Mouse (Mus musculus) embryonic facial prominence, embryonic 14.5 days (tissue): ENCODE data around the gene Mboat1. TPM values are rescaled to one million over a fixed set of nuclear protein-coding genes. Genes with fewer than 3 reads are reported as not detected.

ENCODE experiments used
- ATAC-seq: fragments of 200-750 bp; cut with Nextera tagmentation; 2 replicates; pipeline ENCODE4 v1.8.0; 2017; ENCODE audit warnings: low read depth, moderate number of reproducible peaks, moderate TSS enrichment
- DNase-seq: peaks from one replicate; pipeline ENCODE4 v3.0.0-alpha.2; 2015; ENCODE audit warnings: low spot score
- H3K27ac ChIP-seq: fragments of 300-500 bp; sonication (generic); replicated peaks from 2 replicates; pipeline ENCODE4 v1.5.1; 2014; ENCODE audit warnings: low read depth, mild to moderate bottlenecking, low read length, moderate library complexity
- H3K27me3 ChIP-seq: fragments of 300-500 bp; sonication (generic); replicated peaks from 2 replicates; pipeline ENCODE4 v1.6.1; 2014; ENCODE audit warnings: low read length; ENCODE audit not compliant: control insufficient read depth, insufficient read depth
- H3K36me3 ChIP-seq: fragments of 300-500 bp; sonication (generic); 2 replicates; pipeline ENCODE4 v1.6.1; 2014; ENCODE audit warnings: low read length, mixed read lengths; ENCODE audit not compliant: control insufficient read depth, insufficient read depth
- H3K4me1 ChIP-seq: fragments of 300-500 bp; sonication (generic); 2 replicates; pipeline ENCODE4 v1.6.1; 2014; ENCODE audit warnings: antibody characterized with exemption, low read length; ENCODE audit not compliant: control insufficient read depth, insufficient read depth
- H3K4me2 ChIP-seq: fragments of 300-500 bp; sonication (generic); 2 replicates; pipeline ENCODE4 v1.6.1; 2014; ENCODE audit warnings: low read depth, mild to moderate bottlenecking, low read length, moderate library complexity, mixed read lengths
- H3K4me3 ChIP-seq: fragments of 300-500 bp; sonication (generic); 2 replicates; pipeline ENCODE4 v1.5.1; 2014; ENCODE audit warnings: low read depth, mild to moderate bottlenecking, low read length
- H3K9ac ChIP-seq: fragments of 300-500 bp; sonication (generic); 2 replicates; pipeline ENCODE4 v1.6.1; 2014; ENCODE audit warnings: low read depth, mild to moderate bottlenecking, low read length, moderate library complexity, mixed read lengths
- H3K9me3 ChIP-seq: fragments of 300-500 bp; sonication (generic); 2 replicates; pipeline ENCODE4 v1.6.1; 2016; ENCODE audit warnings: low read length; ENCODE audit not compliant: control insufficient read depth
- WGBS: fragments of 180-500 bp; shearing (Covaris S2); extraction: QIAGEN DNeasy Blood & Tissue Kit; methylation state at CpG from one replicate; pipeline ENCODE4 v1.1.7; 2014; 5-methylcytosine and 5-hydroxymethylcytosine counted together
- polyA plus RNA-seq: library from polyadenylated mRNA; unstranded; fragments of >200 nt; fragmentation: Nextera tagmentation; extraction: Ambion mirVana; gene quantifications from 2 replicates; pipeline ENCODE4 v1.2.1, GENCODE M21; 2014

Mboat1 gene
- polyA plus RNA-seq, 1 experiment from 2014 or later = 16.6 TPM

DNA sequence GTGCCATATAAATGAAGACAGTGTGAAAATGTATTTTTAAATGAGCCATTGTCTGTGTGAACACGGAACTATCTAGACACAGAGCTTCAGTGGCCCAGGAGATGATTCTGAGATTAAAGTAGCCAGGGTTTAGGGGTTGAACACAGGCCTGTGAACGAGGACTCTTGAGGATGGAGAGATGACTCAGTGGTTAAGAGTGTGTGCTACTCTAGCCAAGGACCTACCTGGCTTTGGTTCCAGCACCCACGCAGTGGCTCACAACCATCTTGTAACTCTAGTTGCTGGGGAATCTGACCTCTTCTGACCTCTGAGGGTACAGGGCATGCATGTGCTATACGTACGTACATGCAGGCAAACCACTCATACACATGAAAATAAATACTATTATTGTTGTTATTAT lies 3.9 kb downstream of the Mboat1 start:
- 87% methylated on average over 5 of the region's 5 CpGs for WGBS
- Histone ChIP-seq H3K4me3 (no peak overlapping the region), H3K27me3 (no peaks in the 10 kb centered on the region), H3K9ac (no peak overlapping the region), H3K4me2 (no peak overlapping the region), H3K36me3 (no peaks in the 10 kb centered on the region), H3K27ac (no peak overlapping the region), H3K9me3 (no peaks in the 10 kb centered on the region), H3K4me1 (no peaks in the 10 kb centered on the region)
- ATAC-seq = no peak
- no peak for DNase-seq

GRCm38 (mm10) chr13:30140646-30141045 lies 4.4 kb downstream of the Mboat1 start:
- no peak for ATAC-seq
- H3K27ac ChIP-seq = no peak overlapping the region
- no peak overlapping the region for H3K9ac ChIP-seq
- no peaks in the 10 kb centered on the region for H3K9me3 ChIP-seq
- H3K4me2 ChIP-seq = no peak overlapping the region
- DNase-seq = no peak
- no peaks in the 10 kb centered on the region for H3K27me3 ChIP-seq
- 92% methylated on average over 12 of the region's 12 CpGs for WGBS
- no peaks in the 10 kb centered on the region for H3K4me1 ChIP-seq
- H3K4me3 ChIP-seq = no peak overlapping the region
- no peaks in the 10 kb centered on the region for H3K36me3 ChIP-seq

- 90% methylated on average over 5 of the region's 5 CpGs for WGBS
- H3K9me3 ChIP-seq = no peaks in the 10 kb centered on the region
Measured at GRCm38 (mm10) chr13:30141996-30142395, 5.7 kb downstream of the Mboat1 start.

GRCm38 (mm10) chr13:30146468-30146867 lies 10.2 kb downstream of the Mboat1 start:
- H3K9me3 ChIP-seq = no peaks in the 10 kb centered on the region
- DNase-seq (no peak), ATAC-seq (no peak)
- H3K4me1 ChIP-seq = no peaks in the 10 kb centered on the region
- no peak overlapping the region for H3K9ac ChIP-seq
- no peak overlapping the region for H3K4me3 ChIP-seq
- no peaks in the 10 kb centered on the region for H3K27me3 ChIP-seq
- H3K4me2 ChIP-seq = no peak overlapping the region
- WGBS = 83% methylated on average over 6 of the region's 6 CpGs
- no peaks in the 10 kb centered on the region for H3K36me3 ChIP-seq
- H3K27ac ChIP-seq = no peak overlapping the region

More at GRCm38 (mm10) chr13:30141996-30142395, 5.7 kb downstream of the Mboat1 start:
- Histone ChIP-seq H3K27ac (no peak overlapping the region), H3K4me2 (no peak overlapping the region), H3K4me3 (no peak overlapping the region), H3K36me3 (no peaks in the 10 kb centered on the region), H3K27me3 (no peaks in the 10 kb centered on the region), H3K9ac (no peak overlapping the region), H3K4me1 (no peaks in the 10 kb centered on the region)
- DNase-seq (no peak), ATAC-seq (no peak)

GRCm38 (mm10) chr13:30154264-30154663 lies 18.0 kb downstream of the Mboat1 start:
- H3K4me3 ChIP-seq = no peak overlapping the region
- no peaks in the 10 kb centered on the region for H3K4me1 ChIP-seq
- no peak overlapping the region for H3K9ac ChIP-seq
- no peaks in the 10 kb centered on the region for H3K36me3 ChIP-seq
- DNase-seq (no peak), ATAC-seq (no peak)
- no peaks in the 10 kb centered on the region for H3K27me3 ChIP-seq
- 77% methylated on average over 4 of the region's 4 CpGs for WGBS
- no peak overlapping the region for H3K4me2 ChIP-seq
- H3K9me3 ChIP-seq = no peaks in the 10 kb centered on the region
- H3K27ac ChIP-seq = no peak overlapping the region

DNA sequence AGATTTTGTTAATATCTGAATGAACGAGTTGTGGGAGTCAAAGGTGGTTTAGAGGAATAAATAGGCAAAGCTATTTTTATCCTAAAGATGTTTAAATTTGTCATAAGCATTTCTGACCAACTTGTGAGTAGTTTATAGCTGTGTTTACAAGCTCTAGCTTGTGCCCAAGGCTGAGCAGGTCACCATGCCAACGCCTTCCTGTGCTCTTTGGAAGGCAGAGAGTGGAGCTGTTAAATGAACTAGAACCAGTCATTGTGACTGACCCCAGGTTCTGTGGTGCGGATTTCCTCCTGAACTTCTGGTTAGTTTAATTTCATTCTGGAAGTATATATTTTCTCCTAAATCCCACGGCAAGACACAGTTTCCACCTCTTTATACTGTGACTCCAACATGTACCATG lies 23.3 kb downstream of the Mboat1 start:
- no peaks in the 10 kb centered on the region for H3K27me3 ChIP-seq
- H3K9ac ChIP-seq = no peak overlapping the region
- no peaks in the 10 kb centered on the region for H3K4me1 ChIP-seq
- DNase-seq = no peak
- H3K27ac ChIP-seq = no peak overlapping the region
- H3K4me2 ChIP-seq = no peak overlapping the region
- WGBS = 86% methylated on average over 4 of the region's 4 CpGs
- ATAC-seq = no peak
- no peaks in the 10 kb centered on the region for H3K9me3 ChIP-seq
- H3K4me3 ChIP-seq = no peak overlapping the region
- H3K36me3 ChIP-seq = no peaks in the 10 kb centered on the region

DNA sequence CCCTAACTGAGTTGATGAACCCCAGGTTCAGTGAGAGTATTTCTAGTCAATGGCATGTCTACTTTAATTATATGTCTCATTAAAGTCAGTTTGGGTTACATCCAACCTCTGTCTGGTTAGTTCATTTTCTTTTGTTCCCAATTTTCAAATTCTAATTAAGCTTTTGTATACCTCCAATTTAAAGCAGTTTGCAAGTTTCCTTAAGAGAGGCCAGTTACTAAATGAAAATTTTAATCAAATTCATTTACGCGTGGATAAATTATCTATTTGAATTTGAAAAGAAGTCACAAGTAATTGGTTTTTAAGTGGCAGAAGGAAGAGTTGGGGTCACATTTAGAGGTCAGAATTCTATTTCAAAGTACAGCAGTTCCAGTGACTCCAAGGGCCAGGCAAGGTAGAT lies 27.2 kb downstream of the Mboat1 start:
- no peak overlapping the region for H3K27ac ChIP-seq
- H3K27me3 ChIP-seq = no peaks in the 10 kb centered on the region
- H3K9ac ChIP-seq = no peak overlapping the region
- H3K4me2 ChIP-seq = no peak overlapping the region
- ATAC-seq (no peak; the same call in 1 of the 2 replicates), DNase-seq (peak; percentile 3)
- H3K36me3 ChIP-seq = no peaks in the 10 kb centered on the region
- no peaks in the 10 kb centered on the region for H3K9me3 ChIP-seq
- H3K4me3 ChIP-seq = no peak overlapping the region
- H3K4me1 ChIP-seq = no peaks in the 10 kb centered on the region
- 98% methylated on average over 2 of the region's 2 CpGs for WGBS

GRCm38 (mm10) chr13:30166138-30167090 lies 30.1 kb downstream of the Mboat1 start:
- DNase-seq (peak; percentile 9), ATAC-seq (no peak)
- Histone ChIP-seq H3K9me3 (no peaks in the 10 kb centered on the region), H3K4me3 (no peak overlapping the region), H3K36me3 (no peaks in the 10 kb centered on the region), H3K9ac (no peak overlapping the region), H3K4me2 (no peak overlapping the region), H3K27ac (no peak overlapping the region), H3K4me1 (no peaks in the 10 kb centered on the region), H3K27me3 (no peaks in the 10 kb centered on the region)
- WGBS = 62% methylated on average over 13 of the region's 14 CpGs

DNA sequence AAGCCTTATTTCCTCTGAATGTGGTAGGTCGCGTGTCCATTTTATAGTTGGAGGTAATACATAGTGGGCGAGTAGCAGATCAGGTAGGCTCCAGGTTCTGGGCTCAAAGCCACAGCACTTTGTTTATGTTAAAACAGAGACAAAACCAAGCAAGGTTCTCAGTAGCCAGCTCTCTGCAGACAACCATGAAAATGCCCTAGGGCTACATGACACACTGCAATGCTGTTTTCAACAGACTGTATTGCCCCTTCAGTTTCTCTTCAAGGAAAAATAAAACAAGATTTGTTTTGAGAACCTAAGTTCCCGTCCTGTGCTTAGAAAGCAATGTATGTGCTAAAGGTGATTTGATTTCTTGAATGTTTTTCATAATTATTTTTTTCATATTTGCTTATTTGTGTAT lies 31.2 kb downstream of the Mboat1 start:
- no peak for ATAC-seq
- no peak overlapping the region for H3K4me2 ChIP-seq
- no peaks in the 10 kb centered on the region for H3K4me1 ChIP-seq
- no peaks in the 10 kb centered on the region for H3K9me3 ChIP-seq
- H3K27ac ChIP-seq = no peak overlapping the region
- peak; percentile 67 for DNase-seq
- H3K27me3 ChIP-seq = no peaks in the 10 kb centered on the region
- 65% methylated on average over 4 of the region's 4 CpGs for WGBS
- no peak overlapping the region for H3K9ac ChIP-seq
- no peaks in the 10 kb centered on the region for H3K36me3 ChIP-seq
- H3K4me3 ChIP-seq = no peak overlapping the region
